In genomic region chr1:184817768-184818167, GRCm38 (mm10) we compare ENCODE assay signal across 15 mouse cellular contexts. TPM values are rescaled to one million over a fixed set of nuclear protein-coding genes. Genes with fewer than 3 reads are reported as not detected.
DNase-seq lines count a peak whose midpoint lies in the region; ATAC-seq and TF ChIP-seq lines count a peak whose summit lies in the region.
"Had no signal": no experiment of that assay in that cellular context is flagged by ENCODE, and none has a peak within 500 bp of the region (broad histone marks: within the 10 kb centered on the region; RNA-seq: fewer than 3 reads in every experiment).

No protein-coding gene starts in this region.

- H3K27ac ChIP-seq in liver, embryonic 14.5 days = no peak overlapping the region
- no peak overlapping the region for H3K27ac ChIP-seq in neural tube, embryonic 15.5 days (replicated peaks)
- H3K27ac ChIP-seq: limb, embryonic 15.5 days; macrophage had no signal

- WGBS in liver, embryonic 14.5 days (ENCODE audit: insufficient replicate concordance) = 66% methylated on average over 6 of the region's 6 CpGs
- WGBS in neural tube, embryonic 15.5 days = 86% methylated on average over 6 of the region's 6 CpGs

- no peak overlapping the region for H3K9ac ChIP-seq in liver, embryonic 14.5 days (replicated peaks)
- no peak overlapping the region for H3K9ac ChIP-seq in neural tube, embryonic 15.5 days (replicated peaks)
- H3K9ac ChIP-seq: limb, embryonic 15.5 days had no signal

- no peak overlapping the region for H3K4me3 ChIP-seq in liver, embryonic 14.5 days (ENCODE audit: insufficient read depth in 1 of 2, low read depth in 2 of 2, low read length in 2 of 2)
- H3K4me3 ChIP-seq in neural tube, embryonic 15.5 days (replicated peaks) = no peak overlapping the region
- H3K4me3 ChIP-seq: erythroblast, embryonic 14.5 days; limb, embryonic 15.5 days had no signal

- peak; percentile 50 for TF ChIP-seq CTCF in liver, embryonic 14.5 days (IDR thresholded peaks at IDR 0.05; ENCODE audit: low read depth)

- DNase-seq in CD4-positive, CD25-positive, alpha-beta regulatory T cell, adult 2 months (ENCODE audit: low read depth, low spot score) = peak; percentile 38
- DNase-seq in liver, embryonic 14.5 days (ENCODE audit: low read depth in 3 of 3, low spot score in 3 of 3) = no peak
- DNase-seq in liver (no peak), ZHBTc4 (ENCODE audit: low read depth, low spot score) (peak; percentile 76)
- peak; percentile 43 for DNase-seq in splenic B cell, adult 2 months (ENCODE audit: low read depth, low spot score)
- DNase-seq in urinary bladder, postnatal 10 days (ENCODE audit: low spot score) = no peak
- DNase-seq: adrenal gland, postnatal 36 days; cerebellum, adult 11 months; kidney, postnatal 4 days; thymus, postnatal 14 days had no signal

- H3K4me2 ChIP-seq in liver, embryonic 14.5 days (ENCODE audit: low read depth) = no peak overlapping the region
- no peak overlapping the region for H3K4me2 ChIP-seq in neural tube, embryonic 15.5 days
- H3K4me2 ChIP-seq: limb, embryonic 15.5 days had no signal

- no peak for ATAC-seq in CD4-positive, CD25-positive, alpha-beta regulatory T cell, adult 4 months
- ATAC-seq in liver, embryonic 14.5 days (ENCODE audit: insufficient read depth) = no peak
- no peak for ATAC-seq in neural tube, embryonic 15.5 days (ENCODE audit: low FRiP score)

- no peaks in the 10 kb centered on the region for H3K27me3 ChIP-seq in liver, embryonic 14.5 days (ENCODE audit: control insufficient read depth, insufficient read depth, low read length)
- no peaks in the 10 kb centered on the region for H3K27me3 ChIP-seq in splenic B cell, adult 2 months (ENCODE audit: control insufficient read depth, insufficient read depth, low read length, poor library complexity, severe bottlenecking)
- no peaks in the 10 kb centered on the region for H3K27me3 ChIP-seq in neural tube, embryonic 15.5 days (replicated peaks)
- H3K27me3 ChIP-seq: limb, embryonic 15.5 days had no signal

- TF ChIP-seq EP300 in liver, embryonic 14.5 days (IDR thresholded peaks at IDR 0.05; ENCODE audit: low read depth) = no peak

- peaks cover 18% of the 10 kb centered on the region for H3K36me3 ChIP-seq in liver, embryonic 14.5 days (replicated peaks; ENCODE audit: control insufficient read depth, insufficient read depth, low read depth)
- H3K36me3 ChIP-seq in splenic B cell, adult 2 months (ENCODE audit: control insufficient read depth, insufficient read depth, low read length, poor library complexity, severe bottlenecking) = peaks cover 22% of the 10 kb centered on the region; the same call in 1 of the 2 replicates
- H3K36me3 ChIP-seq in neural tube, embryonic 15.5 days = peaks cover 33% of the 10 kb centered on the region

- H3K9me3 ChIP-seq in liver, embryonic 14.5 days (ENCODE audit: control insufficient read depth, low read length) = no peaks in the 10 kb centered on the region
- no peaks in the 10 kb centered on the region for H3K9me3 ChIP-seq in neural tube, embryonic 15.5 days (replicated peaks)
- H3K9me3 ChIP-seq: limb, embryonic 15.5 days had no signal

- H3K4me1 ChIP-seq in liver, embryonic 14.5 days (replicated peaks; ENCODE audit: control insufficient read depth in 2 of 2, insufficient read depth in 2 of 2, low read length in 1 of 2) = no peaks in the 10 kb centered on the region
- H3K4me1 ChIP-seq in neural tube, embryonic 15.5 days = peaks cover 4% of the 10 kb centered on the region

RNA-seq across cellular contexts. Expression of gene Marc1, which starts 6.7 kb away (rescaled TPM):
- under 1 TPM in 1 of 2 experiments, not detected in 1; 0.44 TPM for polyA plus RNA-seq in CD4-positive, CD25-positive, alpha-beta regulatory T cell, adult 4 months (2017; shearing (Covaris generic))
- polyA plus RNA-seq in liver, embryonic 14.5 days (2012; rRNA removed) = 10.2 and 10.3 TPM in 2 replicates
- polyA plus RNA-seq in liver, embryonic 14.5 days (2014; fragmentation: Nextera tagmentation; extraction: Ambion mirVana) = 22.6 and 28.6 TPM in 2 replicates
- polyA plus RNA-seq in neural tube, embryonic 15.5 days (2015; fragmentation: Nextera tagmentation; extraction: Ambion mirVana) = 0.36 TPM in 1 of 2 replicates, not detected in the other
- polyA plus RNA-seq: erythroblast, embryonic 14.5 days; macrophage had no signal

RNA-seq across cellular contexts. Expression of gene Marc2, which starts 28.5 kb away (rescaled TPM):
- 10 to 100 TPM; 10.7 to 32.3 TPM for polyA plus RNA-seq in CD4-positive, CD25-positive, alpha-beta regulatory T cell, adult 4 months (2017; shearing (Covaris generic))
- 53.3 and 58.6 TPM in 2 replicates for polyA plus RNA-seq in liver, embryonic 14.5 days (2012; rRNA removed)
- polyA plus RNA-seq in liver, embryonic 14.5 days (2014; fragmentation: Nextera tagmentation; extraction: Ambion mirVana) = 227 TPM in 2 replicates
- 113 and 133 TPM in 2 replicates for polyA plus RNA-seq in neural tube, embryonic 15.5 days (2015; fragmentation: Nextera tagmentation; extraction: Ambion mirVana)

Comparison
In these comparisons a context has a peak if more than half of its experiments do, and no peak if none do; other contexts are left out.
1. DNase-seq: peak in CD4-positive, CD25-positive, alpha-beta regulatory T cell, adult 2 months (single experiment), ZHBTc4 (single experiment) and splenic B cell, adult 2 months (single experiment); none in liver, embryonic 14.5 days (0 of 3), liver (single experiment) and urinary bladder, postnatal 10 days (single experiment).